Comparison of ENCODE assay signal across 8 mouse cellular contexts in genomic region chr5:137656977-137657376, GRCm38 (mm10). TPM values are rescaled to one million over a fixed set of nuclear protein-coding genes. Genes with fewer than 3 reads are reported as not detected.
DNase-seq lines count a peak whose midpoint lies in the region; ATAC-seq lines count a peak whose summit lies in the region.

No protein-coding gene starts in this region.

- intact Hi-C loops in left cerebral cortex, postnatal 14 days (cut with DNase I): loop anchor here (5.0 kb wide), 1 partner anchor 90 kb away; the partner anchor contains the start of gene Tsc22d4

- ATAC-seq in inflammation-experienced regulatory T-cells, adult 6 months: peak; percentile 74
- peak; percentile 79 for ATAC-seq in megakaryocyte progenitor cell, adult 5-6 weeks (replicated peaks; ENCODE audit: poor library complexity)

- peak; percentile 57 for DNase-seq in left cerebral cortex, adult 11 months (ENCODE audit: low spot score)
- no peak for DNase-seq in left cerebral cortex, adult 8-10 months (ENCODE audit: low spot score in 2 of 2)
- DNase-seq in cerebellum, adult 9-11 months: peak; percentile 80
- peak; percentile 50 to 66 for DNase-seq in frontal cortex, postnatal 14 days (ENCODE audit: low spot score in 2 of 2)
- peak; percentile 81 to 84 for DNase-seq in left cerebral cortex, postnatal 14 days (ENCODE audit: low spot score in 2 of 2)
- DNase-seq in right cerebral cortex, postnatal 4 days: peak; percentile 65

RNA-seq across cellular contexts. Expression of gene Irs3, which starts 11.5 kb away (rescaled TPM):
- under 1 TPM in 2 of 4 experiments, not detected in 2; 0.18 to 0.26 TPM for total RNA-seq in left cerebral cortex, adult 8-10 months (2022)
- polyA plus RNA-seq in inflammation-experienced regulatory T-cells, adult 6 months (2017; shearing (Covaris generic)): not detected
- total RNA-seq in left cerebral cortex, postnatal 14 days (2021): under 1 TPM in 1 of 2 experiments, not detected in 1; 0.27 TPM
- total RNA-seq in megakaryocyte progenitor cell, adult 5-6 weeks (2015): not detected in 2 replicates
- total RNA-seq in megakaryocyte progenitor cell, adult 5-6 weeks (2017): not detected in 2 replicates

RNA-seq across cellular contexts. Expression of gene Sap25, which starts 15.8 kb away (rescaled TPM):
- total RNA-seq in left cerebral cortex, adult 8-10 months (2022): 1 to 10 TPM in 3 of 4 experiments, under 1 TPM in 1; 0.91 to 5.9 (median 3.5) TPM
- 10 to 100 TPM; 18.2 to 49.8 (median 44.0) TPM for polyA plus RNA-seq in inflammation-experienced regulatory T-cells, adult 6 months (2017; shearing (Covaris generic))
- 1 to 10 TPM; 1.7 to 4.7 TPM for total RNA-seq in left cerebral cortex, postnatal 14 days (2021)
- total RNA-seq in megakaryocyte progenitor cell, adult 5-6 weeks (2015): 24.9 and 29.5 TPM in 2 replicates
- total RNA-seq in megakaryocyte progenitor cell, adult 5-6 weeks (2017): 14.2 and 18.0 TPM in 2 replicates

RNA-seq across cellular contexts. Expression of gene Agfg2, which starts 27.5 kb away (rescaled TPM):
- 10 to 100 TPM; 50.0 to 54.8 (median 51.4) TPM for total RNA-seq in left cerebral cortex, adult 8-10 months (2022)
- polyA plus RNA-seq in inflammation-experienced regulatory T-cells, adult 6 months (2017; shearing (Covaris generic)): 10 to 100 TPM; 16.1 to 21.7 (median 16.4) TPM
- total RNA-seq in left cerebral cortex, postnatal 14 days (2021): 10 to 100 TPM; 38.7 to 40.8 TPM
- 8.6 and 9.8 TPM in 2 replicates for total RNA-seq in megakaryocyte progenitor cell, adult 5-6 weeks (2015)
- 10.5 and 14.2 TPM in 2 replicates for total RNA-seq in megakaryocyte progenitor cell, adult 5-6 weeks (2017)

RNA-seq across cellular contexts. Expression of gene Gm20605, which starts 28.0 kb away (rescaled TPM):
- total RNA-seq in left cerebral cortex, adult 8-10 months (2022): 10 to 100 TPM in 1 of 4 experiments, 1 to 10 TPM in 3; 5.6 to 11.5 (median 8.8) TPM
- polyA plus RNA-seq in inflammation-experienced regulatory T-cells, adult 6 months (2017; shearing (Covaris generic)): 10 to 100 TPM in 2 of 3 experiments, 1 to 10 TPM in 1; 8.6 to 14.1 (median 13.3) TPM
- total RNA-seq in left cerebral cortex, postnatal 14 days (2021): 10 to 100 TPM in 1 of 2 experiments, 1 to 10 TPM in 1; 8.8 to 10.6 TPM
- 5.5 and 8.3 TPM in 2 replicates for total RNA-seq in megakaryocyte progenitor cell, adult 5-6 weeks (2015)
- total RNA-seq in megakaryocyte progenitor cell, adult 5-6 weeks (2017): 4.3 and 8.0 TPM in 2 replicates

RNA-seq across cellular contexts. Expression of gene Lrch4, which starts 28.1 kb away (rescaled TPM):
- total RNA-seq in left cerebral cortex, adult 8-10 months (2022): 10 to 100 TPM in 3 of 4 experiments, 1 to 10 TPM in 1; 9.5 to 18.0 (median 16.0) TPM
- polyA plus RNA-seq in inflammation-experienced regulatory T-cells, adult 6 months (2017; shearing (Covaris generic)): 10 to 100 TPM; 57.9 to 66.2 (median 65.6) TPM
- total RNA-seq in left cerebral cortex, postnatal 14 days (2021): 10 to 100 TPM in 1 of 2 experiments, 1 to 10 TPM in 1; 7.1 to 13.7 TPM
- total RNA-seq in megakaryocyte progenitor cell, adult 5-6 weeks (2015): 37.8 and 38.0 TPM in 2 replicates
- 27.3 and 29.5 TPM in 2 replicates for total RNA-seq in megakaryocyte progenitor cell, adult 5-6 weeks (2017)

Comparison
In these comparisons a context has a peak if more than half of its experiments do, and no peak if none do; other contexts are left out.
1. DNase-seq: peak in left cerebral cortex, adult 11 months (single experiment), cerebellum, adult 9-11 months (single experiment), frontal cortex, postnatal 14 days (2 of 2), left cerebral cortex, postnatal 14 days (2 of 2) and right cerebral cortex, postnatal 4 days (single experiment); none in left cerebral cortex, adult 8-10 months (0 of 2).